Mouse (Mus musculus) CD4-positive helper T cell, adult 2 months (primary cell): ENCODE data around the gene 1700029I15Rik.

Source experiments
- DNase-seq: peaks from one replicate; pipeline ENCODE4 v3.0.0-alpha.2; 2012; ENCODE audit warnings: low read depth, missing footprints, low spot score

1700029I15Rik gene

GRCm38 (mm10) chr2:92373437-92373813, 8.9 kb upstream of the 1700029I15Rik start:
- no peak for DNase-seq

DNA sequence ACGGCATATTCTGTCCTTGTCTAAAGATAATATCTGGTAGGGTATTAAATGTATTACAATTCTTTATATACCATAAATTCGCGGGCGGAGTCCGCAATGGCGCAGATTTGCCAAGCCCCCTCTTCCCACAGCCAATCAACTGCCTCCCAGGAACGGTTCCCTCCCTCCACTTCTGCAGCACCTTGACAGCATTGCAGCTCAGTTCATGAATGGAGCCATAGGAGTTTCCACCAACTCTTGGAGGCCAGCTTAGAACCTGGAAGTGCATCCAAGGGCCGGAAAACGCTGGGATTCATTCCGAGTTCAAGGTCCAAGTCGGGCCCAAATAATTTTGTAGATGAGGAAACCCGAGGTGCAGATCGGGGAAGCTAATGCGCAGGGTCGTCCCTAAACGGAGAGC, 7.8 kb upstream of the 1700029I15Rik start, which contains the start of the genes Pex16 and Large2:
Gene Pex16, plus strand, starts transcription at position 163 of the 400 bp plus-strand sequence.
Gene Large2, minus strand, starts transcription at position 356 of the 400 bp plus-strand sequence.
- DNase-seq = peak; percentile 71

GRCm38 (mm10) chr2:92375099-92375623, 7.2 kb upstream of the 1700029I15Rik start:
- DNase-seq = peak; percentile 98

DNA sequence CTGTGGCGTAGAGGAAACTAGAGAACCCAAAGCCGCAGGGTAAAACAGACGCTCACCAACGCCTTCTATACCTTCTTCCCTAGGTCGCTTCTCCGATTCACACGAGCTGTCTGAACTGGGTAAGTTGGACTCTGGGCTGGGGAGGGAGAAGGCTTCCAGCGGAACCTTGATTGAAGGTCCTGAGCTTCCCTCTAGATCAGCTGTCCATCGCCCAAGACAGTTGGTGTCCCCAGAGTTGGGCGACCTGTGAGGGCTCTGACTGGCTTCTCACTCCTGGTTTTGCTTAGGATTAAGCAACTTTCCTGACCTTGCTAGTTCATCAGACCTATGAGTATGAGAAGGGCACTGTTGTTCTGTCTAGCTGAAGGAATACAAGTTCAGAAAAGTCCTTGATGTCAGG, 6.5 kb upstream of the 1700029I15Rik start:
- DNase-seq = no peak

DNA sequence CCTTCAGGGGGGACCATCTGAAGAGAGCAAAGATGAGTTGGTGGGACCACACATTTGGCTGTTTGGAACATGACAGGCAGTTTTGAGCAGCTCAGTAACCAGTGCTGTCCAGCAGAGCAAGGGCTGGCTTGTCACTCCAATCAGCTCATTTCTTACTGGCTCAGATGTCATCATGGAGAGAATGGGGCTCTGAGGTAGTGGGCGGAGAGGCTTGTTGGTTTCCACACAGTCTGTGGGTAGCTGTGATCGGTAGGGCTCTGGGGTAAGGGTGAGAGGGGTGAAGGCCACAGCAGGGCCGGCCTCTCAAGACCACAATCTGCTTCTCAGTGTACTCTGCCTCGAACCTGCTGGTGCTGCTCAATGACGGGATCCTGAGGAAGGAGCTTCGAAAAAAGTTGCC, 6.0 kb upstream of the 1700029I15Rik start:
- peak; percentile 39 for DNase-seq

DNA sequence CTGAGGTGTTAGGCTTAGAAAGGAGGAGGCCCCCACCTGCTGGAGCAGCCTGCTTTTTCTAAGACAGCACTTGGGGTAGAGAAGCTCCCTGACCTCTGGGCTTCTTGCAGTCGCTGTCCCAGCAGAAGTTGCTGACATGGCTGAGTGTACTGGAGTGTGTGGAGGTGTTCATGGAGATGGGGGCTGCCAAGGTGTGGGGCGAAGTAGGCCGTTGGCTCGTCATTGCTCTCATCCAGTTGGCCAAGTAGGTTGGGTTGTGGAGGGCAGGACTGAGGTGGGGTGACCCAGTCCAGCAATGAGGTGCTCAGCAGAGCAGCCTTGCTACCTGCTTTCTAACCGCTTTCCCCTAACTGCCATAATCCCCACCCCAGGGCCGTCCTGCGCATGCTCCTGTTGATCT, 5.0 kb upstream of the 1700029I15Rik start:
- DNase-seq = no peak

GRCm38 (mm10) chr2:92379783-92380494, 2.4 kb upstream of the 1700029I15Rik start:
- peak; percentile 67 for DNase-seq

- DNase-seq = no peak
These were observed 1.8 kb upstream of the 1700029I15Rik start for GRCm38 (mm10) chr2:92380495-92381050.

GRCm38 (mm10) chr2:92381161-92381560, 1.2 kb upstream of the 1700029I15Rik start:
- DNase-seq = no peak

GRCm38 (mm10) chr2:92382759-92383158, 421 bp downstream of the 1700029I15Rik start:
- no peak for DNase-seq

GRCm38 (mm10) chr2:92384101-92384500, 1.8 kb downstream of the 1700029I15Rik start:
- DNase-seq = no peak

DNA sequence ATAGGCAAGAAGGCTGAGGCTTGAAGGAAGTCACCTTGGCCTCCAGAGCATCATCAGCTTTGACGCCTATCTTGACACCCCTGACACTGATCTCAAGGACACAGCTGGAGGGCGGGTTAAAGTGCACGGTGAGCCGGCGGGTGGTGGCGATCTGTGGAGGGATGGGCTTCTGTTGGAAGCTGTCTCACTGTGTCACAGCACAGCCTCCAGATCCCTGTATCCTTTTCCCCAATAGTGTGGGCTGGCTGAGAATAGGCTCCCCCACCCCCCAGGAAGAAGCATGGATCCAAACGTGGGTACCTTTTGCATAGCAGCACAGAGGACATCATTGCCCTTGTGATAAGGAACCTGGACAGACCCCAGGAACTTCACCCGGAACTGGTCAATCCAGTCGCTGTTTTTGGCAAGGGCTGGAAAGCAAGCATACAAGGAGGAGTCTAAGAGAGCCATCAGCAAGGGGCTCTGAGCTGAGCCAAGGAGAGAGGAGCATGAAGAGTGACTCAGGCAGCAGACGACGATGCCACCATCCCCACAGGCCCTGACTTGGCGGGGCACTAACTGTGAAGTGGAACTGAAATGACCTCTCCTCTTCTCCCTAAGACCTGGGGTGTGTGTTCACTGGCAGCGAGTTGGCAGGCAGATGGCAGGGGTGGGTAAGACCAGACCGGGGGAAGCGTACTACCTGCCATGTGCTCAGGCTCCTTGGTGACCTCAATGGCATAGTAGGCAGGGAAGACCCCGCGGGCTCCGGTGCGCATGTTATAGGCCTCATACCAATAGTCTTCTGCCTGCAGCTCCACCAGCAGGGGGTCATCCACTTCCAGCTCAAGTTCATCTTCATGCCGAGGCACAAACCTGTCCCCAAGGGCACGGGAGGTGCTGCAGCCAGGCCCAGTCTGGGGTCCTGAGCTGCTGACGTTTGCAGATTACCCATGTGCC, 3.0 kb downstream of the 1700029I15Rik start:
- DNase-seq = no peak

- DNase-seq = no peak
These were observed 4.7 kb downstream of the 1700029I15Rik start for GRCm38 (mm10) chr2:92386821-92387570.

GRCm38 (mm10) chr2:92387646-92388045, 5.3 kb downstream of the 1700029I15Rik start:
- DNase-seq = no peak

GRCm38 (mm10) chr2:92388081-92388517, 5.8 kb downstream of the 1700029I15Rik start:
- no peak for DNase-seq

GRCm38 (mm10) chr2:92388891-92389641, 6.7 kb downstream of the 1700029I15Rik start:
- peak; percentile 68 for DNase-seq

- no peak for DNase-seq
These were observed 7.3 kb downstream of the 1700029I15Rik start for GRCm38 (mm10) chr2:92389645-92390044.

DNA sequence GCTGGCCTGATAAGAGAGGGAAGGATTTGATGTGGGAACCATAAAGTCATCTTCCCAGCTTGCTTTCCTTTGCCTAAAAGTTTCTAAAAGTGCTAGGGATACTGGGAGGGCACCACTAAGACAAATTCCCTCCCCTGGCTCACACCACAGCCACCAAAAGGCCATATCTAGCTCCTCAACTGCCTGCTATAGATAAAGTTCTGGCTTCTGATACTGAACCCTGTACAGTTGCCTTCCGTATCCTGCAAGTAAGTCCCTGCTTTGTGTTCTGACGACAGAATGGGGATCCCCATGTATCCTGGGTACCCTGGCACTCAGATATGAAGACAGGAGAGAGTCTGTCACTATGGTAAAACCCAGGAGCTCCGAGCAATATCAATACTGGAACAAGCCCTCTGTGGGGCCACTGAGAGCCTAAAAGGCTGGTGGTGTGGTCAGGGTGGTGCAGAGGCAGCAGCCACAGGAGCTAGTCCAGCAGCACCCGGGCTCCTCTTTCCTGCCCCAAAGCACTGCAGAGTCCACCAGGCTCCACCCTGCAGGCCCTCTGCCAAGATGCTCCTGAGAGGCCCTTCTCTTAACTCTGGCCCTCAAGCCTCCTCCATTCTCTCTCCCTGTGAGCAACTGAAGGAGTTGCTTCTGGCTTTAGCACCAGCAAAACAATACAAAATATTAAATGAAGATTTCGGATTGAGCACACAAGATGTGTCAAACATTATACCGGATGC, 8.0 kb downstream of the 1700029I15Rik start:
- no peak for DNase-seq

DNA sequence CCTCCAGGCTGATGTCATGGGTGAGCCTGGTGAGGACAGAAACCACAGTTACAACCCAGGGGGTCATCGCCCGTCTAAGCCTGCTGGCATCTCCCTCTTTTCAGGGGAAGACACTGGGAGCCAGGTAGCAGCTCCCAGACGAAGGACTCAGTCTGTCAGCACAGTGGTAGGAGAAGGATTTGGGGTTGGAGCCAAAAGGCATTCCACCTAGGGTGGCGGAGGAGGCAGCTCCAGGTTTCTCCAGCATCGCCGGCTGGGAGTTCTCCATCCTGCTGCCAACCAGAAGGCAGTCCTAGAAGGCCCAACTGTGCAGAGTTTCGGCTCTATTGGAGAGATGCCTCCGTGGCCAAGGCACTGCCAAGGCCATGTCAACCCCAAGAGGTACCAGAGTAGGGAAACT, 8.8 kb downstream of the 1700029I15Rik start:
- no peak for DNase-seq
